Mouse (Mus musculus): ENCODE data around the gene Ptx4.
A peak's percentile ranks its signal among the peaks of the same experiment; 100 is the strongest.

DNA sequence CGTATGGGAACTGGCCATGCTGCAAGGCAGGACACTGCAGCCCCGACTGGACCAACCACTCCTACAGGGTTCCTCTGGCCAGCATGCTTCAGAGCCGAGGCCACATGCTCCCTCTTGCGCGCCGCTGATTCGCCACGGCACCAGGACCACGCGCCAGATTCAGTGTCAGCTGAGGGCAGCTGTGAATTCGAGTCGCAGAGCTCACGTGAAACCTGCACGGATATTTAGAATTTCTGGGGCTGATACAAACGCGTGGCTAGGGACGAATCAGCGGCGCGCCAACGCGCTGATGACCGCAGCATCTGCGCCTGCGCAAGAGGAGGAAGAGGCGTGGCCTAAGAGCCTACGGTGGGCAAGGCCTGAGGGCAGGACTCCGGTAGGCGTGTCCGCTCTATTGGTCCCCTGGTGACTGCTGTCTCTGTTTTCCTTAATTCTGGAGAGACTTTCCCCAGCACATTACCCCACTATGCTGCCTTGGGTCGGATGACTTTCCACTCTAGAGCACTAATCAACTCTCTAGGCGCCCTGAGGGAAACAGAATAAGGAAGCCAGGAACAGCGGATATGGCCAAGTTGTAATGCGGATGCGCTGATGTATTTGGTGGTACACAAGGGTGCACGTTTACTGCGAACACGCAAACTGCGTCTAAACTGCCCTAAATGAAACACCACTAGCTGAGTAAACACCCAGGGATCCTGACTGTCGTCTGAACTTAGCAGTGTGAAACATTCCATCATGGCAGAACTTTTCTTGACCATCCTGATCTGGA lies 4.7 kb upstream of the Ptx4 start, which contains the start of gene Telo2:
- no peak for TF ChIP-seq CTCF (IDR thresholded peaks at IDR 0.05; ENCODE audit: borderline replicate concordance, extremely low read depth, insufficient read depth, insufficient read length)
- TF ChIP-seq POLR2A (IDR thresholded peaks at IDR 0.05; ENCODE audit: borderline replicate concordance, extremely low read depth, insufficient read depth, insufficient read length, poor library complexity, severe bottlenecking): peak; percentile 70; the same call in 1 of the 2 replicates
